Mouse (Mus musculus) ovary, adult 2 months (tissue): Measurements from ENCODE around the gene Krtap5-3. TPM values are rescaled to one million over a fixed set of nuclear protein-coding genes. Genes with fewer than 3 reads are reported as not detected.

Experiments
- polyA plus RNA-seq: library from polyadenylated mRNA; depleted of rRNA; stranded (reverse); fragments of >200 nt; gene quantifications from 2 replicates; pipeline ENCODE4 v1.2.3, GENCODE M21; 2012; rRNA removed

Gene Krtap5-3
- not detected in 2 replicates for polyA plus RNA-seq

DNA sequence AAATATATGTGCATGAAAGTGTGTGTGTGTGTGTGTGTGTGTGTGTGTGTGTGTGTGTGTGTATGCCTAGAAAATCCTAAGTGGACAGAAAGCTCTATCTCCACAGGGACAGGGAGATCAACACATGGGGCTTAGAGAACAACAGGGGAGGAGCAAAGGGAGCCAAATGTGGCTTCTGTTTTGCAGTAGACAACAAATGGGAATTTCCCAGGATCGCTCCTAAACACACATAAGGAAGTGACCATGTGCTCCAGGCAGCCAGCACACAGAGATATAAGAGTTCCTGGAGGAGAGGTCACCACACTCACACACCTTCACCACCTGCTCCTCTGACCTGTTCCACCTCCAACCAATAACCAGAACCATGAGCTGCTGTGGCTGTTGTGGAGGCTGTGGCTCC, at the start of gene Krtap5-3:
TSS of gene Krtap5-3 (plus strand) at position 301 of the 400 bp plus-strand sequence.

DNA sequence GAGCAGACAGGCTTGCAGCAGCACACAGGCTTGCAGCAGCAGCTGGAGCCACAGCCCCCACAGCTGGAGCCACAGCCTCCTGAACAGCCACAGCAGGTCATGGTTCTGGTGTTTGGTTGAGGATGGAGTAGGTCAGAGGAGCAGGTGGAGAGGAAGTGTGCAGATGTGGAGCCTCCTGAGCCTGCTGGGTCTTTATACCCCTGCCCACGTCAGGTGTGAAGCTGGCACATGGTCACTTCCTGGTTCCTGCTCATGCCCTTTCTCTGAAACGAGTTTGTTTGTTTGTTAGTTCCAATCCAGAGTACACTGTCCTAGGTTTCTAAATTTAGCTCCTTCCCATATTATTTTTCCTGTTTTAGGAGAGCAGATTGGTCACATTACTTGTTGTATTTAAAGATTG, 44.2 kb upstream of the Krtap5-3 start, which contains the start of gene Gm29735:
TSS of gene Gm29735 (minus strand) at position 101 of the 400 bp plus-strand sequence.

DNA sequence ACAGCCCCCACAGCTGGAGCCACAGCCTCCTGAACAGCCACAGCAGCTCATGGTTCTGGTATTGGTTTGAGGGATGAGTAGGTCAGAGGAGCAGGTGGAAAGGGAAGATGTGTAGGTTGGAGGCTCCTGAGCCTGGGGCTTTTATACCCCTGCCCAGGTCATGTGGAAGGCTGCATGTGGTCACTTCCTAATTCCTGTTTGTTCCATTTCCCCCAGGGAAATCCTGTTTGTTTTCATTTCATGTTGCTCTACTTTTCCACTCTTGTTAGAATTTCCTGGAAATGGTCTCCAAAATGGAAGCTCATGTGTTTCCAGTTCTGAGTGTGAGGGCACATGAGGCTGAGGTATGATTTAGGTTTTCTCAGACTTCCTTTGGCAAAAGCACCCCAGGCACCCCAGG, 35.5 kb upstream of the Krtap5-3 start, which contains the start of gene Gm4553:
TSS of gene Gm4553 (minus strand) at position 101 of the 400 bp plus-strand sequence.

DNA sequence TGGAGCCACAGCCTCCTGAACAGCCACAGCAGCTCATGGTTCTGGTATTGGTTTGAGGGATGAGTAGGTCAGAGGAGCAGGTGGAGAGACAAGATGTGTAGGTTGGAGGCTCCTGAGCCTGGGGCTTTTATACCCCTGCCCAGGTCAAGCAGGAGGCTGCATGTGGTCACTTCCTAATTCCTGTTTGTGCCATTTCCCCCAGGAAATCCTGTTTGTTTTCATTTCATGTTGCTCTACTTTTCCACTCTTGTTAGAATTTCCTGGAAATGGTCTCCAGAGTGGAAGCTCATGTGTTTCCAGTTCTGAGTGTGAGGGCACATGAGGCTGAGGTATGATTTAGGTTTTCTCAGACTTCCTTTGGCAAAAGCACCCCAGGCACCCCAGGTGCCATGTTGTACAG, 25.3 kb upstream of the Krtap5-3 start, which contains the start of gene Krtap5-2:
TSS of gene Krtap5-2 (minus strand) at position 101 of the 400 bp plus-strand sequence.

DNA sequence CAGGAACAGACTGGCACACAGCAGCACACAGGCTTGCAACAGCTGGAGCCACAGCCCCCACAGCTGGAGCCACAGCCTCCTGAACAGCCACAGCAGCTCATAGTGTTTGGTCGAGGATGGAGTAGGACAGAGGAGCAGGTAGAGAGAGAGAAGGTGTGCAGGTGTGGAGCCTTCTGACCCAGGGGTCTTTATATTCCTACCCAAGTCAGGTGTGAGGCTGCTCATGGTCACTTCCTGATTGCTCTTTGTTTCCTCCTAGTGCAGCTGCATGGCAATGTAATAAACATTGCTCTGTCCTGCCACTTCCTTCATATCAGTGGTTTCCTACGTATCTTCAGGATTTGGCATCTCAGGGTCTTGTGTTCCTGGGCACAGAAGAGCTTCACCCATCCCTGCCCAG, 10.9 kb upstream of the Krtap5-3 start, which contains the start of gene Gm10153:
TSS of gene Gm10153 (minus strand) at position 101 of the 400 bp plus-strand sequence.

DNA sequence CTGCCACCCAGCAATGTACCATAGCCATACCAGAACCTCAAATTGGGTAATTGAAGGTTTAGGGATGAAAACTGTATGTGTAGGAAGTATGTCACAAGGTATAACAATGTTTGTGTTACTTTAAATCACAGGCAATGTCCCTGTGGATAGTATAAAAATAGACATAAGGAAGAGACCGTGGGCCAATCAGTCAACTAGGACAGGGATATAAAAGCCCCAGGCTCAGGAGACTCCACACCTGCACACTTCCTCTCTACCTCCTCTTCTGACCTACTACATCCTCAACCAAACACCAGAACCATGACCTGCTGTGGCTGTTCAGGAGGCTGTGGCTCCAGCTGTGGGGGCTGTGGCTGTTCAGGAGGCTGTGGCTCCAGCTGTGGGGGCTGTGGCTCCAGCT, 10.4 kb downstream of the Krtap5-3 start, which contains the start of gene Gm7579:
TSS of gene Gm7579 (plus strand) at position 301 of the 400 bp plus-strand sequence.

DNA sequence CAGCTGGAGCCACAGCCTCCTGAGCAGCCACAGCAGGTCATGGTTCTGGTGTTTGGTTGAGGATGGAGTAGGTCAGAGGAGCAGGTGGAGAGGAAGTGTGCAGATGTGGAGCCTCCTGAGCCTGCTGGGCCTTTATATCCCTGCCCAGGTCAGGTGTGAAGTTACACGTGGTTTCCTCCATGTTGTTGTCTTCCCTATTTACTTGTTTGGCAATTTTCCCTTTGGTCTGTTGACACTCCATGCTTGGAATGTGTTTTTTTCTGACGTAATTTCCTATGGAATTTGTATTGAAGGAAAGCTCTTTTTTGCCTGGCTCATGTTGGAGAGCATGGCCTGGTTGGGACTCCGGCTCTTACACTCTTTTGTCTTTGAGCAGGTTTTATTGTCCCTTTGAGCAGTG, 28.7 kb downstream of the Krtap5-3 start, which contains the start of gene Krtap5-5:
TSS of gene Krtap5-5 (minus strand) at position 101 of the 400 bp plus-strand sequence.

DNA sequence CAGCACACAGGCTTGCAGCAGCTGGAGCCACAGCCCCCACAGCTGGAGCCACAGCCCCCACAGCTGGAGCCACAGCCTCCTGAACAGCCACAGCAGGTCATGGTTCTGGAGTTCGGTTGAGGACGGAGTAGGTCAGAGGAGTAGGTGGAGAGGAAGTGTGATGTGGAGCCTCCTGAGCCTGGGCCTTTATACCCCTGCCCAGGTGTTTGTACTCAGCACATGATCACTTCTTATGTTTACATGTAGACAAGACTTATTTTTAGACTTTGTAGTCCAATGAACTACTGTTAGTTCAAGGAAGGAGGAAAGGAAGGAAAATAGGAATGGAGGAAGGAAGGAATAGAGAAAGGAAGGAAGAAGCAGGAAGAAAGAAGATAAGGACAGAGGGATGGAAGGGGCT, 39.8 kb downstream of the Krtap5-3 start, which contains the start of gene Gm40460:
TSS of gene Gm40460 (minus strand) at position 101 of the 400 bp plus-strand sequence.

Other genes starting within 250 kb of the Krtap5-3 start
- 35.8 and 47.0 TPM in 2 replicates for gene Mob2, start 140.3 kb upstream of the Krtap5-3 start, polyA plus RNA-seq
- gene Dusp8, start 105.5 kb upstream of the Krtap5-3 start, polyA plus RNA-seq, result 12.1 and 13.0 TPM in 2 replicates
- gene Gm45618, start 80.6 kb upstream of the Krtap5-3 start, polyA plus RNA-seq, result not detected in 2 replicates
- gene Gm39115, start 65.3 kb upstream of the Krtap5-3 start, polyA plus RNA-seq, result not detected in 2 replicates
- gene Gm45337, start 56.8 kb upstream of the Krtap5-3 start, polyA plus RNA-seq, result not detected in 2 replicates
- not detected in 2 replicates for gene Gm29735, start 44.3 kb upstream of the Krtap5-3 start, polyA plus RNA-seq
- gene Gm4553, start 35.6 kb upstream of the Krtap5-3 start, polyA plus RNA-seq, result not detected in 2 replicates
- gene Krtap5-2, start 25.4 kb upstream of the Krtap5-3 start, polyA plus RNA-seq, result not detected in 2 replicates
- not detected in 2 replicates for gene Gm10153, start 11.0 kb upstream of the Krtap5-3 start, polyA plus RNA-seq
- gene Gm7579, start 10.5 kb downstream of the Krtap5-3 start, polyA plus RNA-seq, result not detected in 2 replicates
- not detected in 2 replicates for gene Krtap5-5, start 28.6 kb downstream of the Krtap5-3 start, polyA plus RNA-seq
- gene Gm40460, start 39.7 kb downstream of the Krtap5-3 start, polyA plus RNA-seq, result not detected in 2 replicates
- not detected in 2 replicates for gene Gm2431, start 57.0 kb downstream of the Krtap5-3 start, polyA plus RNA-seq
- not detected in 2 replicates for gene Gm4559, start 73.0 kb downstream of the Krtap5-3 start, polyA plus RNA-seq
- gene Krtap5-1, start 95.8 kb downstream of the Krtap5-3 start, polyA plus RNA-seq, result not detected in 2 replicates
- gene Krtap5-4, start 102.2 kb downstream of the Krtap5-3 start, polyA plus RNA-seq, result not detected in 2 replicates
- gene Ifitm10, start 172.4 kb downstream of the Krtap5-3 start, polyA plus RNA-seq, result 5.0 and 5.6 TPM in 2 replicates
- 0.52 and 2.4 TPM in 2 replicates for gene Gm49369, start 181.3 kb downstream of the Krtap5-3 start, polyA plus RNA-seq
- gene Ctsd, start 186.7 kb downstream of the Krtap5-3 start, polyA plus RNA-seq, result 813 and 888 TPM in 2 replicates
- 2.1 and 7.7 TPM in 2 replicates for gene Syt8, start 233.5 kb downstream of the Krtap5-3 start, polyA plus RNA-seq
- 6.2 and 8.1 TPM in 2 replicates for gene Tnni2, start 240.4 kb downstream of the Krtap5-3 start, polyA plus RNA-seq